Mouse (Mus musculus): ENCODE results near the gene Ckmt2. TPM values are rescaled to one million over a fixed set of nuclear protein-coding genes. Genes with fewer than 3 reads are reported as not detected.

The Ckmt2 gene
- total RNA-seq, 4 experiments from 2014 or later = 0.25 to 0.43 (median 0.41) TPM; not detected in 1

GRCm38 (mm10) chr13:91873734-91874329 lies 2.9 kb downstream of the Ckmt2 start:
- no peak for DNase-seq (ENCODE audit: low spot score in 2 of 2)

DNA sequence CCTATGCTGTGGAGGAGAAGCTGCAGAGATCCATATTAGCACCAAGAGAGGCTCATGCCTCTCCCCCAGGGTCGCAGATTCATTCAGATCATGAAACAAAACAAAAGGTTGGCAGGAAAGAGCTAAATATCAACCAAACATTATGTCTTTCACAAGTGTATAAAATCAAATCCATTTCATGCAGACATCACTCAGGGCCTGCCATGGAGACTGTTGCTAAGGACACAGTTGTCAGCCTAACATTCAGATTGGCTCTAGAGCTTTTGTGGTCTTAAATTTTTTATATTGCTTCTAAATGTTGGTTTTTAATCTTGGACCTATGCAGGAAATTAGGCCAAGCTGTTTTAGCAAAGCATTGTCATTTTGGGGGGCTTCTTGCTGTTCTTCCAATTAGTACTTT lies 8.1 kb downstream of the Ckmt2 start:
- no peak for DNase-seq (ENCODE audit: low spot score in 2 of 2)

DNA sequence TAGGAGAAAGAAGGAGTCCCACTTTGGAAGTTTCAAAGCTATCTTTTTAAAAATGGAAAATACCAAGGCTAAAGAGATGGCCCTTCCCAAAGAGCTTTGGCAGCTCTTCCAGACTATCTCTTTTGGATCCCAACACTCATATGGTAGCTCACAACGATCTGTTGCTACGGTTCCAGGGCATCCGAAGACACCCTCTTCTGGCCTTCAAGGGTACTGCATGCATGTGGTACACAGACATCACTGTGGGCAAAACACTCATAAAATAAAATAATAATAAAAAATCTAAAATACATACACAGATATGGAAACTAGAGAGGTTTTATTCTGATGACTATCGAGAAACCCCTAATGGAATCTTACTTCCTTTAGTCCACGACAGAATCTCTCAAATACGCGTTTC lies 17.9 kb downstream of the Ckmt2 start:
- no peak for DNase-seq (ENCODE audit: low spot score in 2 of 2)

DNA sequence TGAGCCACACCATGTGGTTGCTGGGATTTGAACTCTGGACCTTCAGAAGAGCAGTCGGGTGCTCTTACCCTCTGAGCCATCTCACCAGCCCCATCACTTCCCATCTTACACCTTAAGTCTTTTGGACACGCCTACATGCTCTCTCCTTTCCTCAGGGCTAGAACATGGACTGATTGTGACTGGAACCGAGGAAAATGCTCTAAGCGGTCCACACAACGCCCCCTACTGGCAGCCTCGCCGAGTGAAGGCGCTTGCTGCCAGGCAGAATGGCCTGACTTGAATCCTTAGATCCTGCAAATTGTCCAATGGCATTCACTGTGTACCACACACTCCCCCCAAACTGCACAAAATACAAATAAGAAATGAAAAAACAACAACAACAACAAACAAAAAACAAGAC lies 19.3 kb downstream of the Ckmt2 start:
- no peak for DNase-seq (ENCODE audit: low spot score in 2 of 2)

DNA sequence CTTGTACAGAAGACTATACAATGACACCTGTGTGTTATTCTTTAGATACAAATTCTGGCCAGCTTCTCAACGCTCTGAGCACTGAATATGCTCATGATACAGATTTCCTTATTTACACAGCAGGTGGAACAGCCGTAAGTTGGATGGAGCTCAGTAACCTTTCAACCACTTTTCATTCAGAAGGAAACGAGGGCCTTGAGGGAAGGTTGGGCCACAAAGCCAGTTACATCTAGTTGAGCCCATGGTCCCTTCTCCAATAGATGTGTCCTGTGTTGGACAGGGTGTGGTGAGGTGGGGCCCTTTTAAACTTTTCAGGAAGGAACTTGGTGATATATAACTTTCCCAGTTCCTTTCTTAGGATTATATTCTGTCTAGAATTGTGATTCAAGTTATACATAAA lies 22.3 kb downstream of the Ckmt2 start:
- no peak for DNase-seq (ENCODE audit: low spot score in 2 of 2)

- no peak for DNase-seq (ENCODE audit: low spot score in 2 of 2)
These were observed 48.8 kb downstream of the Ckmt2 start for GRCm38 (mm10) chr13:91827876-91828275.

- no peak for DNase-seq (ENCODE audit: low spot score in 2 of 2)
These were observed 50.6 kb downstream of the Ckmt2 start for GRCm38 (mm10) chr13:91826066-91826465.

DNA sequence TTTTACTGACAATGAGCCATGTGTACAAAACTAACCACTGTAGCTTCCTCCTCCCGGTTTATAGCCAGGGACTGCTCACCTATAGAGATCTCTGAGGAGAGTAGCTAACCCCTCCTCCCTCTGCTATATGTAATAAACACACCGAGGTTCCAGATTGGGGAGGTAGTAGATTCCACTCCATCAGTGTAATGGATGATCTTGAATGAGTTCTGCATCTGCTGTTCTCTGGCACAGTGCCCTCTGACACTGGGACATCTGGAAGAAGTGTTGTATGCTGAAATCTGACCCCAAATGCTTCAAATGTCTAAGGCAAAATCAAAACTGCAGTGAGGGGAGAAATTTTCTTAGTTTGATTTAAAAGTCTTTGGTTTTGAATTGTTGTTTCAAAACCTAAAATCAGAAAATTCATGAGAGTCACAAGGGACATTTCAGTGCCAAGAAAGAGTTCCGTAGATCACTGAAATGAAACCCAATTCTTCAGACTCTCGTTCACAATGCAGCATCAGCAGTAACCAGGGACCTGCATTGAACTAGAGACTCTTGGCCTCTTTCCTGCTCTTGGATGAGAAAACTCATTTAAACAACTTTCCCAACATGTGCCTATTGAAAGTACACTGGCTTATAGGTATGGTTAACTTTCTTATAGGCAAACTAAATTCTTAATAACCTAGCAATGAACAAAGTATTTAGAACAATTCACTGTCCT lies 51.7 kb downstream of the Ckmt2 start:
- DNase-seq (ENCODE audit: low spot score in 2 of 2) = no peak

DNA sequence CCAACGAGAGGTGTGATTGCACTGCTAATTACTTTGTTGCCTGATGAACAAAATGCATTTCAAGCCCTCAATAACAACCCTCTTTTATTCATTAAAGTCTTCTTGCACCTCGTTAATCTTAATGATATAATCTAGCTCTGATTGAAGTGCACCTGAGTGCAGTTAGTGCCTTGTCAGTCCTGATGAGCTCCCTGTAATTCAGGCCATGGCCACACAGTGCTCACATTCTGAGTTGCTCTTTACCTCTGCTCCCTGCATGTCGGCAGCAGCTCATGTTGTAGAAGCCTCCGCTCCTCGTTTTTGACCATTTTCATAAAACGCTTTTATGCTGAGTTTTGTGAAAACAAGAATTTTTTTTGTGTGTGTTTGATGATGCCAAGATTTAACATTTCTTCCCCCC lies 53.0 kb downstream of the Ckmt2 start:
- DNase-seq (ENCODE audit: low spot score in 2 of 2) = no peak

GRCm38 (mm10) chr13:91814670-91815069 lies 62.0 kb downstream of the Ckmt2 start:
- DNase-seq (ENCODE audit: low spot score in 2 of 2) = no peak

GRCm38 (mm10) chr13:91809476-91809875 lies 67.2 kb downstream of the Ckmt2 start:
- DNase-seq (ENCODE audit: low spot score in 2 of 2) = no peak

DNA sequence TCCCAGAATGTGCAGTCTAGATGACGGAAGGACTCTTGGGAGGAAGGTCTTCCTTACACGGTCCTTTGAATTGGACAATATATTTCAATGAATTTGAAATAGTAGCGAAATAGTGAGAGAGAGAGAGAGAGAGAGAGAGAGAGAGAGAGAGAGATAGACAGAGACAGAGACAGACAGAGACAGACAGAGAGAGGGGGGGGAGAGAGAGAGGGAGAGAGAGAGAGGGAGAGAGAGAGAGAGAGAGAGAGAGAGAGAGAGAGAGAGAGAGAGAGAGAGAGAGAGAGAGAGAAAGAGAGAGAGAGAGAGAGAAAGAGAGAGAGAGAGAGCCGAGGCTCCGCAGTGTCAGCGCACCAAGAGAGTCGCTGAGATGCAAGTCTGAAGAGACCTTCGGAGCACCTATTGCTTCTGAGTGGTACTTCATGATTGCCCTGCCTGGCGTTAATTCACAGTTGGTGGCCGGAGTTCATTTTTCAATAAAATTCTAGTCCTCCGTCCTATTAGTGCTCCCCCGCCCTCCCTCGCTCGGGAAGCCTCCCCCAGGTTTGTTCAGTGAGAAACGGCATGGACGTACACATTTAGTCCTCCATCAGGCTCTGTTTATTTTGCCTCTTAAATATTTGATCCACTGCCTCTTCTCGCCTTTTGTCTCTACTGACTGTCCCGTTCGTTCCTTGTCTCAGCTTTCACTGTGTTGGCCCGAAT lies 68.7 kb downstream of the Ckmt2 start:
- no peak for DNase-seq (ENCODE audit: low spot score in 2 of 2)

DNA sequence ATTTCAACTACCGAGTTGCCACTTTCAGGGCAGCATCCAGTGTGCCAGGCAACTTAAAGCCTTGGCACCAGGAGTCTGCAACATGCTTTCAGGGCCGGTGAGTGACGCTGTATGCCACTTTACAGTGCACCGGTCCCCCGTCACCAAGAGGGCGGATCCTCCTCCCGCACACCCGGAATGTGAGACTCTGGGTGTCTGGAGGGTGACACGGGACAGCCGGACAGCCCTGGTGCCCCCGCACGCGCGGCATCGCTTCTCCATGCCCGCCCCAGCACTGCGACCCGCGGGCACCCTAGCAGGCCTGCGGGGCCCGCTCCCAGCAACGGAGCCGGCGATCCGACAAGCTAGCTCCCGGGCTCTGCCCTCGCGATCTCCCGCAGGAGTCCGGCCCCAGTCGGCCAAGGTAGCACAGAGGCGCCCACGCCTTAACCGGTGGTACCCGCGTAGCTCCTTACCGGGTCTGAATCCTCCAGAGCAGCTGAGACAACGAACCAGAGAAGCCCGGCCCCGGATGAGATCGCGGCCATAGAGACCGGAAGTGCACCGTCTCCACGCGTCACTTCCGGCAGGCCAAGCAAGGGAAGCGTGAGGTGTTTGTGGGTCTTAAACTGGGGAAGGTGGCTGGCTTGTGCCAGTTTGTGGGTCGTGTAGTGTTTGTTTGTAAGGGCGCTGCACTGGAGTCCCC lies 69.4 kb downstream of the Ckmt2 start, which contains the start of gene Zcchc9:
Zcchc9 (minus strand) TSS at position 551 of the 685 bp plus-strand sequence.
- DNase-seq (ENCODE audit: low spot score in 2 of 2) = peak; percentile 84 to 91

Other genes with a start within 250 kb of the Ckmt2 start
- 1 to 10 TPM in 1 of 4 experiments, under 1 TPM in 2, not detected in 1; 0.49 to 1.0 (median 0.52) TPM for gene Acot12, start 135.4 kb downstream of the Ckmt2 start, total RNA-seq (2022)
- gene Zcchc9, start 69.2 kb downstream of the Ckmt2 start, total RNA-seq (2022) = 10 to 100 TPM; 15.1 to 22.1 (median 18.2) TPM